Mouse (Mus musculus) thymus, adult 2 months (tissue): Measurements from ENCODE around the gene Dact2.

Source experiments
- CTCF ChIP-seq: fragments of 200-500 bp; IDR thresholded peaks from 2 replicates; pipeline ENCODE4 v1.5.1; 2012; ENCODE audit warnings: mild to moderate bottlenecking, control low read depth, low read length, moderate library complexity, borderline replicate concordance; ENCODE audit not compliant: control insufficient read depth, poor library complexity, insufficient read depth; ENCODE audit errors: extremely low read depth
- POLR2A ChIP-seq: fragments of 200-500 bp; IDR thresholded peaks from 2 replicates; pipeline ENCODE4 v1.6.1; 2012; ENCODE audit warnings: mild to moderate bottlenecking, low read length, control low read depth, moderate library complexity; ENCODE audit not compliant: control insufficient read depth, poor library complexity, insufficient read depth; ENCODE audit errors: extremely low read depth

DNA sequence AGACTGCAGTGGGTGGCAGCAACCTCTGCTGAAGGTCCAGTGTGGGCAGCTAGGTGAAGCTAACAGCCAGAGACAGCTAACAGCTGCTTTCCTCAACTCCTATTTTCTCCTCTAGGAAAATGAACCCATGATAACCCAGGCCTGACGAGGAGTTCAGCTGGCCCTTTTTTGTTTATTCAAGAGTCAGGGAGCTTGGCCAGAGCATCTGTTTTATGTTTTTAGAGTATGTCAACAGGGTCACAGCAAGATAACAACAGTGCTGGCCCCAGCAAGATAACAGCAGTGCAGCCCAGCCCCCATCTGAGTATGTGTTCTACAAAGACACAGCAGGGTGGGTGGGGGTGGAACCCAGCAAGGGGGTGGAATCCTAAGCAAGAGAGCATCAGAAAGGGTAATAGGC is 30.6 kb downstream of the Dact2 start:
- TF ChIP-seq POLR2A: no peak
- no peak for TF ChIP-seq CTCF
